Mouse (Mus musculus): Measurements from ENCODE around the gene Drd4.
"Not testable (repeated sequence)": the region's sequence is repeated elsewhere in the genome, so short reads cannot be mapped to it uniquely, and the experiment has no call there.

The Drd4 gene

DNA sequence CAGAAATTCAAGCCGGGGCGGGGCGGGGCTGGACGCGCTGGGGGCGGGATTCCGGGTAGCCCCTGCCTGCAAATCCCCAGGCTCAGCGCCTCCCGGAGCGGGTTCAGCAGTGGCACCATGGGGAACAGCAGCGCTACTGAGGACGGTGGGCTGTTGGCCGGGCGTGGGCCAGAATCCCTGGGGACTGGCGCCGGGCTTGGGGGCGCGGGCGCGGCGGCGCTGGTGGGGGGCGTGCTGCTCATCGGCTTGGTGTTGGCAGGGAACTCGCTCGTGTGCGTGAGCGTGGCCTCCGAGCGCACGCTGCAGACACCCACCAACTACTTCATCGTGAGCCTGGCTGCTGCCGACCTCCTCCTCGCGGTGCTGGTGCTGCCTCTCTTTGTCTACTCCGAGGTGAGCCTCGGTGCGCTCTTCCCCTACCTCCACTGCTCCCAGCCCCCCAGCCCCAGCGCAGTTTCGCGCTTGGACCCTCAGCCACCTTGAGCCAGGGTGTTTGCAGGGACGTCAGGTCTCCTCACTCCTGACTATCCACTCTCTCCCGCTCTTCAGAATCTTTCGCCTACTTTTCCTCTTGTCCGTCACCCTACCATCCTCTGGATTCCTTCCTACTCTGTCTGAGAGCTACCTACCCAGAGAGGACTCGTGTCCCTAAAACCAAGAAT is at the start of gene Drd4:
Drd4 (plus strand) TSS at position 86 of the 662 bp plus-strand sequence.
- peak; percentile 44 to 47 for DNase-seq (ENCODE audit: low spot score in 2 of 2)

DNA sequence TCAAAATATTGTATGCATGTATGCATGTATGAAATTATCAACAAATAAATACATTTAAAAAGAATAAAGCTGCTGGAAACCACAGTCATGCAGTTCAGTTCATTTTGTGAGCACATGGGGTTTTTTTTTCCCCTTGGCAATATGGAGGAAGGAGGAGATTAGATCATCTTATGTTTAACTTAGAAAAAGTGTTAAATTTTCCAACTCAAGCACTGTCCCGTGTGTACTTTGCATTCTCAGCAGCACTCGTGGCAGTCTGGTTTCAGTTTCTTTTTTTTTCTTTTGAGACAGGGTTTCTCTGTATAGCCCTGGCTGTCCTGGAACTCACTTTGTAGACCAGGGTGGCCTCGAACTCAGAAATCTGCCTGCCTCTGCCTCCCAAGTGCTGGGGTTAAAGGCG is 41.3 kb upstream of the Drd4 start:
- not testable (repeated sequence) for DNase-seq (ENCODE audit: low spot score in 2 of 2)

DNA sequence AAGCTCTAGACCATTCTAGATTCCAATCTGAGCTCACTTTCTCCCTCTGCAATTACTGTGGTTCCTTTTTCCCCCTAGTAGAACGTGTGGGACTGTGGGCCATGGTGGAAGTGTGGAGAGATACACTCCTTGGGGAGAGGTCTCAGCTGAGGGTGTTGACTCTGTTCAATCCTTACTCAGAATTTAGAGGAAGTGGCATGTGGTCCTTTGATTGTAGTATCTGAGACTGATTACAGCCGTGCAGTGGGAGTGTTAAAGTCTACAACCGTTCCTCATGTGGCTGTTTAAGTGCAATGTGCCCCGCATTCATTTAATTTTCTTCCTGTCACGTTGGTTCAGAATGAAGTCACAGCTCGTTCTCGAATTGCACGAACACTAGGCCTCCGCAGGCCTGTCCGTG is 35.6 kb upstream of the Drd4 start:
- no peak for DNase-seq (ENCODE audit: low spot score in 2 of 2)

DNA sequence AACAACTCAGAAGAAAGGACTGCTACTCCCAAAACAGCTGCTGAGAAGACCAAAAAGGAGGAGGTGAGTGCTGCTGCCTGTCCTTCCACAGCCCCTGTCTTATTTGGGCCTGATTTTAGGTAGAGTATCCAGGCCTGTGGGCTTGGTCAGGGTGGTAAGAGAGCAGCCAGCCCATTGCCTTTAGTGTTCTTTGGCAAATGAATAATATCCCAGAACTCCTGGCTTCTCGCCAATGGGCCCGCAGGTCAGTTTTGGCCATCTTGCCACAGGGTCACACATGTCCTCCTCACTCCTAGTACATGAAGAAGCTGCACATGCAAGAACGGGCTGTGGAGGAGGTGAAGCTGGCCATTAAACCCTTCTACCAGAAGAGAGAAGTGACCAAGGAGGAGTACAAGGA is 30.3 kb upstream of the Drd4 start:
- DNase-seq (ENCODE audit: low spot score in 2 of 2), result peak in 1 of 2 experiments; percentile 23

DNA sequence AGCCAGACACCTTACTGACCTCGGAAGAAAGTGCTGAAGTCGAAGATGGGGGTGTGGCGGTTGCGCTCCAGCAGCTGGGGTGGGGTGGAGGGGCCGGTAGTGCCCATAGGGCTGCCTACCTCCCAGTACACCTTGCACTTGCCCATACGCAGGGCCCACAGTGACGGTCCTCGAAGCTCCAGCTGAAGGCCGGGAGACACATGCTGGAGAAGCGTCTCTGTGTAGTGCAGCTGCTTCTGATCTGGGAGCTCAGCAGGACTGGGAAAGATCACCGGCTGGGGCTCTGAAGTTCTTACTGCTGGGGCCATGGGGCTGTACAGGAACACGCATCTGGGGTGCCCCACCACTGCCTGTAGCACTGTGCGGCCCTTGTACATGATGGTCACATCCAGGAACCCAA is 28.2 kb upstream of the Drd4 start:
- DNase-seq (ENCODE audit: low spot score in 2 of 2), result no peak

DNA sequence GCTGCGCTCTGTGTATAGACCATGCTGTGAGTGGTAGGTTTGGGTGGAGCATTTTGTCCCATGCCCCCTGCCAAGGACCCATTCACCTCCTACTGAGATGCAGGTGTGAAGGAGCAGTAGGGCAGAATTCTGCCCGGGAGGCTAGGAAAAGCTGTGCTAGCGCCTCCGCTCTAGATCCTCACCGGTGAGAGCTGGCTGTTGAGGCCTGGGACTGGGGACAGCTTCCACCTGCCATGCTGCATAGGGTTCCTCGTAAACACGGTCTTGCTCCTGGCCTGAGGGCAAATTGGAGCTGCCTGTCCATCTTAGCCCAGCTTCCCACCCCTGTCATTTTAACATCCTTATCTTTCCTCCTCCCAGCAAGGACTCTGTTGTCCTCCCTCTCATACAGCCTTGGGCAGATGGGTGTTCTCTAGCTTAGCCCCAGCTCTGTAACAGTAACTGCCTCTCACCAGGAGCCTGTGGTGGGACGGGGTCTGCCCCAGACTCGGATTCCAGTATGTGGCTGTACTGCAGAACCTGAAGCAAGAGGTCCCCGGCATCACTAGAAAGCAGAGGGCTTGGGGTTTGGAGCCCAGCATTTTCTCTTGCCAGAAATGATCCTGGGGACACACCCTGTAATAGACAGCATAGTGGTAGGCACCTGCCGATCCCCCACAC is 27.6 kb upstream of the Drd4 start:
- DNase-seq (ENCODE audit: low spot score in 2 of 2), result no peak

DNA sequence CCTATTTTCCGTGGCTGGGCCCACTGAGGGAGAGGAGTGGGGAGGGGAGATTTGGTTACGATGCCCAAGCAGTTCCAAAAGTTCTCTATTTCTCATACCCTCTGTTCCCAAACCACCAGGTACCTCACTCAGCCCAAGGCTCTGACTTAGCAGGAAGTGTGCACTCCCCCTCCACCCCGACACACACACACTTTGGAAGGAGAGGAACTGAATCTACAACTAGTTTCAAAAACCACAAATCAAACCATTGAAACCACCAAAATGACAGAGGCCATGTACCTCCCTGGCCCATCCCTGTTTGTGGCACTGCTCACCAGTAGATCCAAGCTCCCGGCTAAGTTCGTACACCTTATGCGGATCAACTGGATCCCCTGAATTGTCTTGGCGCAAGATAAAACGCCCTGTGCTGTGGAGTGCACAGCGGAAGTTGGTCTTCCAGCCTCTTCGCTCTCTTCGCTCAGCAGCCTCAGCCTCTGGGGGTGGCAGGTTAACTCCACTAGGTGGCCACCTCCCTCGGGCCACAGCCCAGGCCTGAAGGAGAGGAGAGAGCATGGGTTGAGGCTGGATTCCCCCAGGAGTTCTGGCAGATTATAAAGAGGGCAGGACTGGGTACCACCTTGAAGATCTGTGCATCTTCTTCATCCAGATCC is 26.9 kb upstream of the Drd4 start:
- no peak for DNase-seq (ENCODE audit: low spot score in 2 of 2)

DNA sequence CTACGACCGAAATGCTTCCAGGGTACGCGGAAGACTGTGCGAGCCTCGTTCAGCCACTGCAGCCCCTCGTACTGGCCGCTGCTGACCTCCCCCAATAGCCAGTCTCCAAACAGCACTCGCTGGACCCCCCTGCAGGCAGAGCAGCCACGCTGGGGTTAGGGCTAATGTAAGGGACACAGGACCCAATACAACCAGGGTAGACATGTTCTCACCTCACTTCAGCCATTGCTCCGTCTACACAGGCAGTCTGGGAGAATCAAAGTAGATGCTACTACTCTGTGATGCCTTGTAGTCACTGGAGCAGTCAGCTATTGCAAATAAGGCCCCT is 26.4 kb upstream of the Drd4 start:
- DNase-seq (ENCODE audit: low spot score in 2 of 2), result no peak

DNA sequence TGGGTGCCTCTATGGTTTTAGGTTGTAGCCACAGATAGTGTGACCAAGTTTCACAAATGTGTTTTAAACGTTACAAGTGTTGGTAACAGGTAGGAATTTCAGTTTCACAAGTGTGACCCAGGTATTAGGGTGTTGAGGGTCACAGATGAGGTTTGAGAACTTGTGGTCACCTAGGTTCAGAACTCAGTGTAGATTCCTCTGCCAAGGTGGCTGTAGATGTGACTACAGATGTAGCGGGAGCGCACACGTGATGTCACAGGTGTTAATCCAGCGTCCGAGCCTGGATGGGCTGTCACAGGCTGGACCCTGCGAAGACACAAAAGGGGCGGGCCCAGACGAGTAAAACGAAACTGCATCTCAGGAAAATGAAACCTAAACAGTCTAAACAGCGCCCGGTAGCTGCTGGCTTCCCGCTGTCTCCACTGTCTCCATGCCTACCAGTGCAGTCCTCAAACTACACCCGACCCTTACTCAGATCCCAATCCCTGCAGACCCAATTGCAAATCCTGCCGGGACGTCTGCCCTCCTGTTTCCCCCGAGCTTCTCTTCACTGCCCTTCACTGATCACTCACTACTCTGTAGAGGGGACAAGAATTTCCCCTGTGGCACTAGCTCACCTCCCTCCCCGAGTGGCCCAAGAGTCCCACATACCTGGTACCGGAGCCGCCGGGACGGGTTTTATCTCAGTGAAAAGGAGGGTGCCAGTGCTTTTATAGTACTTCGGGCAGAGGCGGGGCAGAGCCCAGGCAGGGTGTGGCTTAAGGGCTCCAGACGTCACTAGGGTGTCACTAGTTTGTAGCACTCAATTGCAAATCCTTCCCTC is 25.9 kb upstream of the Drd4 start, which contains the start of gene Irf7:
Irf7 (minus strand) TSS at position 743 of the 823 bp plus-strand sequence.
- no peak for DNase-seq (ENCODE audit: low spot score in 2 of 2)

DNA sequence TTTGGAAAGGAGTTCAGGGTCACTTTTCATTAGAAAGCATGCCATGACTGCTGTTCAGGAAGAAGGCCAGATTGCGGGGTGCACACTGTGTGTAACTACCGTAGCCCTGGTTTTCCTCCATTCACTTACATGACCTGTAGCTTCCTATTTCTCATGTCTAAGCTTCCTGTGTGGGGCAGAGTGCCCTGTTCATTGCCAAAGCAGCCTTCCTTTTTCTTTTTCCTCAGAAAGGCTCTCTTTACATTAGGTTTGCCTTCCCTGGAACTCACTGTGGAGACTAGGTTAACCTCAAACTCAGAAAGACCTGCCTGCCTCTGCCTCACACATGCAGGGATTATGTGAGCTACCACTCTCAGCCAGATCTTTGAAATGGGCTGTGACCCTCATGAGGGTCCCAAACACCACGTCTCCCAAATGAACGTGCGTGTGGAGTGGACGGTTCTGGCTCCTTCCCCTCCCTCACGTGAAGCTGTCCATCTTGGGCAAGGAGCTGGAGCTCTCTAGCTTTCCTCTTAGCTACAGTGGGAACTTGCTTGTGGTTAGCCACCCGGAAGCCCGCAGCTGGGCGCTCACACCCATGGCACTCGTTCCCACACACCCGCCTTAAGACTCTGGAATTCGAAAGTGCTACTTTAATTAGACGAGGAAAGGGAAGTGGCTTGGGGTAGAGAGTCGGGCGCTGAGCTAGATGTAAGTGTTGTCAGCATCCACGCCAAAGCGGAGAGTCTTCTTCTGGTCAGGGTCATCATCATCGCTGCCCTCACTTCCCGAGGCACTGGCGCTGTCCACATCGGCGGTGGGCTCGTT is 23.1 kb upstream of the Drd4 start:
- no peak for DNase-seq (ENCODE audit: low spot score in 2 of 2)

DNA sequence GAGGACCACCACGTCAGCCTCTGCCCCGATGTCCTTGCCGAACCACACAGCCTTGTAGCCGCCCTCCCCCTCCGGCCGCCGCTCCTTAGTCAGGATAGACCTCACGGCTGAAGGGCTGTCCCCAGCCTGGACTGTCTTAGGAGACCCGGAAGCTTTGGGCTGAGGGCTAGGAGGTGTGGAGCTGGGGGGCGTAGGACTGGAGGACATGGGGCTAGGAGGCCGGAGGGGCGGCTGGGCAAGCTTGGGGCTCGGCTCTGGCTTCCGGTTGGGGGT is 22.6 kb upstream of the Drd4 start:
- DNase-seq (ENCODE audit: low spot score in 2 of 2), result no peak

DNA sequence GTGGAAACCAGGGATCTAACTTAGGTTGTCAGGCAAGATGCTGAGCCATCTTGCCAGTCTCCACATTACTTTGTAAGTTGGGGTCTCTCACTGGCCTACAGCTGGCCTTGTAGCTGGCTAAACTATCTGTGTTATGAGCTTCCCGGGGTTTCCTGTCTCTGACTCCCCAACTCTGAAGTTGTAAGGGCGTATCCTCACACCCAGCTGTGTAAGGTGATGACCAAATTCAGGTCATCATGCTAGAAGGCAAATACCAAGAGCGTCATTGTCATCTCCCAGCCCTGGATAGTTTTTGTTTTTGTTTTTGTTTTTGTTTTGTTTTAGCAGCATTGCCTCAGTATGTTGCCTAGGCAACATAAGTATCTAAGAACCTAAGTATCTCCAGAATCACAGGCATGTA is 21.2 kb upstream of the Drd4 start:
- no peak for DNase-seq (ENCODE audit: low spot score in 2 of 2)

DNA sequence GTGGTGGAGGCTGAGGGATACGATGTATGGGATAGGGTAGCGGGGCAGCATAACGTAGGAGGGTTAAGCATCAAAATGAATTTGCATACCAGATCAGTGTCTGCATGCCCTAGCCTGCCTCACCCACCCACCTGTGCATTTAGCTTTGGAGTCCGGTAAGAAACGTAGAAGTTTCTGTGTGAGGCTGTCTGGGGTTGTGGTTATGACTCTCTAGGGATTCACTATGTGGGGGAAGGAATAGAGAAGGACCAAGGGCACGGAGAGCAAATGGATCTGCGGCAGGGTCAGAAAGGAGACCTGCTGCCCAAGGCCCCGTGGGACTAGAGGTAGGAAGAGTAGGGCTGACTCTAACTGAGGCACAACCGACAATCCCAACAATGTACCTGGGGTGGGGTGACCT is 16.4 kb upstream of the Drd4 start:
- no peak for DNase-seq (ENCODE audit: low spot score in 2 of 2)

DNA sequence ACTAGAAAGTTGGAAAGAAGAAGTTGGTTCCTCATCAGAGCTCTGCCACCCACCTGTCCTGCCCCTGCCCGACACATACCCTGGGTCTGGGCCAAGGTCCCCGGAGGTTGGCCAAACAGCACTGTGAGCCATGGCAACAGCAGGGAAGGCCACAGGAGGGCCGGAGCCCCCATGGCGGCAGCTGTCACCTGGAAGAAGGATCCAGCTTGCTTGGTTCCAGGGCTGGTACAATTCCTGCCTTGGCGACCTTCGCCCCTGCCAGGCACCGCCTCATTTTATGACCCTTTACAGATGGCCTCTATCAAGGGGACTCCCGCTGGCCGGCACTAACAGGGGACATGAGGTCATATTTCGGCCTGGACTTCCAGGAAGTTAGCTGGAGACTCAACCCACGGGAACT is 15.3 kb upstream of the Drd4 start, which contains the start of gene Cdhr5:
Cdhr5 (minus strand) TSS at position 241 of the 400 bp plus-strand sequence.
- DNase-seq (ENCODE audit: low spot score in 2 of 2), result no peak

DNA sequence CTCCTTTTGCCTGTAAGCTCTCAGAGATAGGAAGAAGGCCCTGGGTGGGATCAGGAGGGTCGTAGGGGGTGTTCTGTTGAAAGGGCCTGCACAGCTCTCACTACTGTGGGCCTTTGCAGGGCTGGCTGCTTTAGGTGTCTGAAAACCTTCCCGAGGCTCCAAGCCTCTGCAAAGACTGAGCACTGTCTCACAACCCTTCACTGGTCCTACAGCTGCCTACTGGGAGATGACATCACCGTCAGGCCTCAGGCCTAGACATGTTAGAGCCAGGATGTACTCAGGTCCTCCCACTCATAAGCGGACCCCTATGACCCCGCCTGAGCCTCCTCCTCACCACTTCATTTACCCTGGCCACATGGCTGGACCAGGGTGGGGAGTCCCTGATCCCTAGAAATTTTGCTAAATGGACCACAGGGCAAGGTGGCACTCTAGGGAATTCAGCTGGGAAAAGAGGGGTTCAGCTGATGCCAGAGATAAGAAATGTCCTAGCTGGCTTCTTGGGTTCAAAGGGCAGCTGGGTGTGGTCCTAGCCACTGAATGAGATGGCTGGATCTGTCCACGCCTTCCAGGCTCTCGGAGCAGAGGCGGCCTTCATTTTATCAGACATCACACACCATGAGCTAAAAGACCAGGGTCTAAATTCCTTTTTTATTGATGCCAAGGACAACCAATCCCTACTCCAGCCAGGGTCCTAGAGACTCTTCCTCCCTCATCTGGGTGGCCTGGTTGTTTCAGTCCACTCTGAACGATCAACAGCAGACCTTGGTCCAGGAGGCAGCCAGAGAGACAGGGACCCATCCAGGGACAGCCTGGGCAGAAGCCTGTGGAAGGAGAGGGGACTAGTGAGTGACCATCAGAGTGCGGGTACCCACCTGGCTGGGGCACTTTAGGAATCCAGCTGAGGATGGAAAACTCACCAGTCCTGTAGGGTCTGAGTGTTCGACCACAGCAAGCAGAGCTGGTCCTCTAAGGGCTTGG is 13.8 kb upstream of the Drd4 start:
- DNase-seq (ENCODE audit: low spot score in 2 of 2), result no peak

DNA sequence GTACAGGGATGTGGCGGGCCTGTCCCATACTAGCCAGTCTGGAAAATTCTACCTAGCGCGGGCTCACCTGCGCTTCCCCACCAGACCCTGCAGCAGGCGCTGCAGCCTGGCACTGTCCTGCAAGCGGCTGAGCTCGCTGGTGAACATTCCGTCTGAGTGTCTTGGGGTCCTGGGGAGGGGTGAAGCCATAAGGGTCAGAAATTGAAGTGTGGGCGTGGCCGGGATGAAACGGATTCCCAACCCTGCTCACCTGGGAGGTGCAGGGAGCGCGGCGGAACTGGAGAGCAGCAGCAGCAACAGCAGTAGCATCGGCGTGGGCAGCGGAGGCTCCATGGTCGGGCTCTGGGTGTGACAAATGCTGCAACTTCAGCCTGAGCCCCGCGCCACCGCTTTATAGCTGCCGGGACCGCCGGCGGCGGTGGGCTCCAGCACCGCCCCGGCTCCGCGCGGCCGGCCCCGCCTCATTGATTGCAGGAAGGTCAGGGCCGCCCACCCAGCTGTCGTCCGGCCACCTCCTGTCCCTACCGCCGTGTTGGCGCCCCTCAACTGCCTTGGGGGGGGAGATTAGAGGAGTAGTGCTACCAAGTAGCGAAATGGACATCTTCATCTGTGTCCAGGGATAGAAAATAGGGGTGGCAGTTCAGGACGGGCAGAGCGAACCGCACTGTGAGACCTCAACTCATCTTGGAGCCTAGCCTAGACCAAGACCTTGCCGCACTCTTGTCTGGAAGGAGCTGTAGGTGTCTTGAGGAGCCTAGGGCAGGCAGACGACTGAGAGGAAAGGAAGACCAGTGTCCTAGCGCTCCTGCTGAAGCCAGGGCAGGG is 12.8 kb upstream of the Drd4 start, which contains the start of gene Sct:
Sct (minus strand) TSS at position 368 of the 825 bp plus-strand sequence.
- DNase-seq (ENCODE audit: low spot score in 2 of 2), result no peak

DNA sequence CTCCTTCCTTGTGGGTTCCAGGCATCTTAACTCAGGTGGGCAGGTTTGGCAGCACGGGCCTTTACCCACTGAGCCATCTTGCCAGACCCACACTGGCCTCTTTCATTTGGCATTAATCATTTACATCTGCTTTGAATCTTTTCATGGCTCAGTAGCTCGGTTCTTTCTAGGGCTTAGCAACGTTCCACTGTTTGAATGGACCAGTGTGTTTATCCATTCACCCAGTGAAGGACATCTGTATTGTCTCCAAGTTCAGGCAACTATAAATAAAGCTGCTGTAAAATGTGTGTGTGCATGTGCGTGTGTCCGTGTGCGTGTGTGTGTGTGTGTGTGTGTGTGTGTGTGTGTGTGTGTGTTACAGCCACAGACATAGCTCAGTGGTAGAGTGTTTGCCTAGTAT is 10.4 kb upstream of the Drd4 start:
- no peak for DNase-seq (ENCODE audit: low spot score in 2 of 2)

DNA sequence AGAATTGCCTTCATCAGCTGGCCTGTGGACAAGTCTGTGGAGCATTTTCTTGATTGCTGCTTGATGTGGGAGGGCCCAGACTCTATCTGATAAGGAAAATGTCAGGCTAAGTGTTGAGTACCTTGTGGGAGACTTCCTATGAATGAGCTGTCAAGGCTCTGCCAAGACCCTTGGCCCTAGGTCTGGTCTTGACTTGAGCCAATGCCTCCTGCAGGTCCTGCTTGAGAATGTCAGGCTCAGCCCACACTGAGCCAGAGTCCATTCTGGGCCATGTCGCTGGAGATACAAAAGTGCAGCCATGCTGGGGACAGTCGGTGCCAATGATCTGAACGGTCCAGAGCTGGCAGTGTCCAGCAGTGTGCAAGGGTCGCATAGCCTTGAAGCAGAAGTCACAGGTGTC is 9.1 kb upstream of the Drd4 start:
- no peak for DNase-seq (ENCODE audit: low spot score in 2 of 2)

DNA sequence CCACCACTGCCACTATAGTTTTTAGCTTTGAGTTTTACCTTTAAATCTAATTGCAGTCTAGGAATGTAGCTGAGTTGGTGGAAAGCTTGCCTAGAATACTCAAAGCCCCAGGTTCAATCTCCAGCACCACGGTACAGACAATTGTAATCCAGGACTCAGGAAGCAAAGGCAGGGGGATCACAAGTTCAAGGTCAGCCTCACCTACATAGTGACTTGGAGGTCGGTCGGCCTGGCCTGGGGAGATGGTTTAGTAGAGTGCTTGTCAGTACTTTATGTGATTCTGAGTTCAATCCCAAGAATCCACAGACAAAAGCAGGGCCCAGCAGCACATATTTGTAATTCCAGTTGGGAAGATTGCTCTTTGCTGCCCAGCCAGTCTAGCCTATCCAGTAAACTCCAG is 3.8 kb upstream of the Drd4 start:
- DNase-seq (ENCODE audit: low spot score in 2 of 2), result no peak
